Mouse (Mus musculus): ENCODE measurements around the gene Secisbp2.
A peak's percentile ranks its signal among the peaks of the same experiment; 100 is the strongest.
"Not testable (repeated sequence)": the region's sequence is repeated elsewhere in the genome, so short reads cannot be mapped to it uniquely, and the experiment has no call there.

Secisbp2 gene

GRCm38 (mm10) chr13:51643924-51644828, 7.3 kb upstream of the Secisbp2 start:
- DNase-seq (ENCODE audit: low spot score): no peak

- DNase-seq (ENCODE audit: low spot score): peak; percentile 96
Observed at GRCm38 (mm10) chr13:51644829-51645789, 6.4 kb upstream of the Secisbp2 start, which contains the start of gene Cks2. Gene Cks2, plus strand, starts transcription at chr13:51645232.

GRCm38 (mm10) chr13:51645872-51646271, 5.6 kb upstream of the Secisbp2 start:
- peak; percentile 47 for DNase-seq (ENCODE audit: low spot score)

DNA sequence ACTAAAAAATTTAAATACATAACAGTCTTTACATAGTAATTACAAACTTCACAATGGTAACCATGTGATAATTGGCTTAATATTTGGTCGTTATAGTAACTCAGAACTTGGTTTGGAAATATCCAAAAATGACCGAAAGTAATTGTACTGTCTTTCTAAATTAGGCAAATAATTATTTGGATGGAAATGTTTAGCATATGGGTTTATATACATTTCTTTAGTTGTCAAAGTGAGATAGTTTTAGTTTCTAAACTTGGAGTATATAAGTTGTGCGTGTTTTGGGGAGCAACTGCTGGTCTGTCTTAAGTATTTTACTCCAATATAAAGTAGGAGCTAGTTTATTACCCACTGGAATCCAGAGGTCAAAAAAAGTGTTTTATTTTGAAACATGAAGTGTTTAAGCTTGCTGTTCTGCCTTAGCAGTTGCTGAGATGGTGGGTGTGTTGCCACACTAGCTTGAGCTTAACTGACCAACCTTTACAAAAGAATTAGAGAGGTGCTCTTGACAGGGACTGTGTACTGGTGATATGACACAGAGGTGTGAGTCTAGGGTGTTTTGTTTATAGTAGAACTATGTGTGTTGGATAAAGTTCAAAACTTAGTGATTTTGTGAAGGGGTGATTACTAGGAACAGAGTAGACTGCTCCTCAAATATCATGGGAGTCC, 5.0 kb upstream of the Secisbp2 start:
- no peak for DNase-seq (ENCODE audit: low spot score)

- no peak for DNase-seq (ENCODE audit: low spot score)
Observed at GRCm38 (mm10) chr13:51647770-51648169, 3.7 kb upstream of the Secisbp2 start.

DNA sequence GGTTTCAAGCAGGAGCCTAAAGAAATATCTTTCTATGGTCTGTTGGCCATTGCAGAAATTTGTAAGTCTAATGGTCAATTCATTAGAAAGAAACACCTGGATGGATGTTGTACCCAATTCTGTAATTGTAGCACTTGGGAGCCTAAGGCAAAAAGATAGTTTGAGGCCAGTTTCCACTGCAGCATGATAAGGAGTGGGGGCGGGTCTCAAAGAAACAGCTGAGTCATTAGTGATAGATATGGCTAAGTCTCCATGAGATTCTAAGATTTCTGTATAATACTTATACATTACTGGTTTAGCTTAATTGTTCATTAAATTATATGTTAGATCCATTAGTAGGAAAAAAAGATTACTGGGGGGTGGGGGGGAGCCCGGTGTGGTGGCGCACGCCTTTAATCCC, 3.3 kb upstream of the Secisbp2 start:
- no peak for DNase-seq (ENCODE audit: low spot score)

- DNase-seq (ENCODE audit: low spot score): no peak
Observed at GRCm38 (mm10) chr13:51649740-51650139, 1.8 kb upstream of the Secisbp2 start.

DNA sequence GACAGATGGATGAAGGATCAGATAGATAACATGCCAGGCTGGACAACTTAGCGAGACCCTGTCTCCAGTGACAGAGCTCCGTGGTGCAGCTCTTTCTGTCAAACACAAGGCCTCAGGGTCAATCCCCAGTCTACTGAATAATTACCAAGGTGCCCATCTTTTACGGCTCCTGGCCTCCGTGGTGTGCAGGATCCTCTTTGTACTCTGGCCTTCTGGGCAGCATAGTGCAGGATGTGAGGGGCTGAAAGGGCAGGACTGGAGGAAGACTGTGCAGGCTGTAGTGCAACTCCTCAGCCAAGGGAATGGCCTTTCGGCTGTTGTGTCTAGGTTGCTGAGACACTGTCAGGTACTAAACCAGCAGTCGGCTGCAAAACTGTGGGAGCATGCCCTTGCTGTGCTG, 1.7 kb downstream of the Secisbp2 start:
- no peak for DNase-seq (ENCODE audit: low spot score)

- no peak for DNase-seq (ENCODE audit: low spot score)
Observed at GRCm38 (mm10) chr13:51653961-51654360, 2.5 kb downstream of the Secisbp2 start.

DNA sequence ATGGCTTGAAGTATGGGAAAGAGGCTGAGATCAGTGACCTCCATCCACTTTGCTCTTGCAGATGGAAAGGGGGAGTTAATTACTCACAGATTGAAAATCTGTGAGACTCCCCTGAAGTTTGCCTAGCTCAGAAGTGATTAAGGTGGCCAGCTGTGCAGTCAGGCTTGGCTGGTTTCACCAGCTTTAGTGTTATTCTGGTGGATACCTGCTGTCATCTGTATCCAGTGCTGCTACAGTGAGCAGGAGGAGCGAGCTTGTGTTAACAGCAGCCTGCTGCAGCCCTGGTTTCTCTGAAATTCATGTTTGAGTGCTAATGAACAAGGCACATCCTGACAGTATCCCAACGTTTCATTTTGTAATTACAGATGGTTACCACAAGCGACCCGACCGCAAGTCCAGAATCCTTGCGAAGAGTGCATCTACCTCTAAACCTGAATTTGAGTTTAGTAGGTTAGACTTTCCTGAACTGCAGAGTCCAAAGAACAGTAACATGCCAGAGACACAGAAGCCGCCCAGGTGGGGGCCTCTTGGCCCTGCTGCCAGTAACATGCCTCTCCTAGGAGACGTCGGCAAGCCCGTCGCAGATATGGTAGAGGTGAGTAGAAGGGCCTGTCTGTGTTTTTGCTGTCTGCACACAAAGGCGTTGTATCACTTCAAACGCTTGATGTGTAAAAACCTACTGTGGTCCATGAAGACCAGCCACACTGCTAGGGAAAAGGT, 5.2 kb downstream of the Secisbp2 start:
- DNase-seq (ENCODE audit: low spot score): no peak

- no peak for DNase-seq (ENCODE audit: low spot score)
Observed at GRCm38 (mm10) chr13:51658094-51658493, 6.6 kb downstream of the Secisbp2 start.

DNA sequence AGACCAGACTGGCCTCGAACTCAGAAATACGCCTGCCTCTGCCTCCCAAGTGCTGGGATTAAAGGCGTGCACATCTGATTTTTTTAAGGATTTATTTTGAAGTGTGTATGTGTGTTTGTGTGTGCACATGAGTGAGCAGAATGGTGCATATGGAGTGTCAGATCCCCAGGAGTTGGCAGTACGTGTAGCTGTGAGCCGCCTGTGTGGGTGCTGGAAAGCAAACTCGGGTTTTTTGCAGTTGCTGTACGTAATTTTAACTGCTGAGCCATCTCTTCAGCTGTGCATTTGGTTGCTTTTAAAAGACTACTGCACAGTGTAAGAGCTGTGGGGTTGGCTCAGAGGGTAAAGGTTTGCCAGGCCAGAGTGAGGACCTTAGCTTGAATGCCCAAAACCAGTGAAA, 8.1 kb downstream of the Secisbp2 start:
- no peak for DNase-seq (ENCODE audit: low spot score)

DNA sequence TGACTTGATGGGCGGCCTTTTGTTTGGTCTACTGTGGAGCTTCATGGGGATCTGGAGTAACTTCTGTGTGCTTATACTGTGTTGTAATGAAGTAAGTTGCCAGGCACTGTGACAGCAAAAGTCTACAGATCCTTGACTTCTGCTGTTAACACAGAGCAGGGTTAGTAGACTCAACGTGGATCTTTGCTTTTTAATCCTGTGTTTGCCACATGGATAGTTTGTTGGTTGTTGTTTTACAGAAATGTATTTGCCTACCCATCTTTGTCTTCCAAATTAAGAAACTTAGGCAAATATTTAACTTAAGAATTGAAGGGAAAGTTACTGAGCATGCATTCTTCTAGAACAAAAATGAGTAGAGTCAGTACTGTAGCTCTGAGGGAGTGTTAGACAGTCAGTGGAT, 12.1 kb downstream of the Secisbp2 start:
- no peak for DNase-seq (ENCODE audit: low spot score)

- DNase-seq (ENCODE audit: low spot score): not testable (repeated sequence)
Observed at GRCm38 (mm10) chr13:51668195-51668594, 16.7 kb downstream of the Secisbp2 start.

DNA sequence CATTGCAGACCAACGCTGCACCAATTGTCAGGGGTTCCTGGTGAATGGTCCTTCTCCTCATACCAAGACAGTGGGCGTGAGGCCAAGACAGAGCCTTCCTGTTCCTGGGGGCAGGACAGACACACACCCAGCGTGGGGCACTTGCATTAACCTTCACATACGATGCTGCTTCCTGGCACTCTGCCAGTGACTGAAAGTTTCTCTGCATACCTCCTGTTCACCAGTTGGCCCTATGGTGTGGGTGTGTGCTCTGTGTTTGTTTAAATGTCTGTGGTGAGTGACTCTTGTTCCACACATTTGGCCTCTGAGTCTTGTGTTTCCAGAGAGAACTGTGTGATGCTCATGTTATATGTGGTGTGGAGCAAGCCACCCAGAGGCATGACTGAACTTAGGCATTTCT, 25.1 kb downstream of the Secisbp2 start:
- no peak for DNase-seq (ENCODE audit: low spot score)

DNA sequence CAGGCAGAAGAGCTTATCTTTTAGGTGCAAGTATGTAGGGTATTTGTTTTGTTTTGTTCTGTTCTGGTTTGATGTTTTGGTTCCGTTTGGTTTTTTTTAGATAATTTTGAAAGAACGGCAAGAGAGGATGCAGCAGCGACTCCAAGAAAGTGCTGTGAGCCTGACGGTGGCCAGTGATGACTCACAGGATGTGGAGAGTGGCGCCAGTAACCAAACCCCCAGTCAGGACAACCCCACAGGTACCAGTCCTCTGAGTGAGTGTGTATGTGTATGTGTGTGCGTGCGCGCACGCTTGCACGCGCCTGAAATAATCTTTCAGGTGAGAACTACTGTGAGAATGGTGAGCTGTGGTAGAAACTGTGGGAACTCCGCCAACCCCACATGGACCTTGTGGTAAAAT, 25.5 kb downstream of the Secisbp2 start:
- DNase-seq (ENCODE audit: low spot score): no peak

GRCm38 (mm10) chr13:51677630-51678185, 26.2 kb downstream of the Secisbp2 start:
- no peak for DNase-seq (ENCODE audit: low spot score)

DNA sequence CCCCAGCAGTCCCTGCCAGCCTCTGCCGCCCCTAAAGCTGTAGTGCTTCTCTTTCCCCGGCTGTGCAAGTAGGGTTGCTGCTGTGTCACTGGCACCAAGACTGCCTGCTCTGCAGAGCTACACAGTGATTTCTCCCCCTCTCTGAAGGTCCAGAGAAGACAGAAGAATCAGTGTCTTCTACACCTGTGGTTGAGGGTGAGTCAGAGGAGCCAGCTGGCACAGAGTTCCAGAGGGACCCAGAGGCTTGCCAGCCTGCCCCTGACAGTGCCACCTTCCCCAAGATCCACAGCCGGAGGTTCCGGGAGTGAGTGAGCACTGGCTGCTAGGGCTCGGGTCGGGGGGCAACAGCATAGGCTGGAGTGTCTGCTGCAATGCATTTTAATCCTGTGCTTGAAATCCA, 27.2 kb downstream of the Secisbp2 start:
- no peak for DNase-seq (ENCODE audit: low spot score)

- no peak for DNase-seq (ENCODE audit: low spot score)
Observed at GRCm38 (mm10) chr13:51679332-51679731, 27.8 kb downstream of the Secisbp2 start.

DNA sequence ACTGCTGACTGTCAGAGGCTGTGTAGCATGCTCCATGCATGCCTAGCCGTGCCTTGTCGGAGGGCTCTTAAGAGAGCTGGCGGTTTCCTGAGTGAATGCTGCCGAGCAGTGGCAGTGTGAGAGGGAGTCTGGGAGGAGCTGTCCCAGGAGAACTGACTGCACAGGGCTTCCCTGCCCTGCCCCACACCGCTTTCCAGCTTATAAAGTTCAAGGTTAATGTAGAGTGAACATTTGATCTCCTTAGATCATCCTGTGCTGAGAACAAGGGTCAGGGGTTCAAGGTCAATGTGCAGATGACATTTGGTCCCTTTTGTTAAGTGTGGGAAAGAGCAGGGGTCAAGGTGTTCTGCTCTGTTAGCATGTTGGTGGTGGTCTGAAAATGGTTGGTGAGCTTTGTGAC, 29.6 kb downstream of the Secisbp2 start:
- DNase-seq (ENCODE audit: low spot score): no peak

DNA sequence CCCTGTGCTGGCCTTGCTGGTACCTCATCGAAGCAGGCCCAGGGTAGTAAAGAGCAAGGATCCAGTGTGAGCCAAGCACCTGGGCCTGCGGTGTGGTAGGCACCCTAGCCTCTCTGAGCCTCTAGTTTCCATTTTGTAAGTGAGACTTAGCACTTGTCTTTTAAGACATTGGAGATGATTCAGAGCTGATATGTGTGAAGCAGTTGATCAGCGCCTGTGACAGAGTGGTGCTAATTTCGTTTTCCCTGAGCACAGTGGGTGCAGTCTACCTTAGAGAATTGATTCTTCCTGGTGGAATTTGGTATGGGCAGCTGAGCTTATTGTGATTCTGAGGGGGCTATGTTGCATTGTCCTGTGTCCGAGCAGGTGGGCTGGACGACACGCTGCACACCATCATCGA, 30.1 kb downstream of the Secisbp2 start:
- DNase-seq (ENCODE audit: low spot score): no peak
